Comparison of ENCODE assay signal across 10 mouse cellular contexts in the genomic region with DNA sequence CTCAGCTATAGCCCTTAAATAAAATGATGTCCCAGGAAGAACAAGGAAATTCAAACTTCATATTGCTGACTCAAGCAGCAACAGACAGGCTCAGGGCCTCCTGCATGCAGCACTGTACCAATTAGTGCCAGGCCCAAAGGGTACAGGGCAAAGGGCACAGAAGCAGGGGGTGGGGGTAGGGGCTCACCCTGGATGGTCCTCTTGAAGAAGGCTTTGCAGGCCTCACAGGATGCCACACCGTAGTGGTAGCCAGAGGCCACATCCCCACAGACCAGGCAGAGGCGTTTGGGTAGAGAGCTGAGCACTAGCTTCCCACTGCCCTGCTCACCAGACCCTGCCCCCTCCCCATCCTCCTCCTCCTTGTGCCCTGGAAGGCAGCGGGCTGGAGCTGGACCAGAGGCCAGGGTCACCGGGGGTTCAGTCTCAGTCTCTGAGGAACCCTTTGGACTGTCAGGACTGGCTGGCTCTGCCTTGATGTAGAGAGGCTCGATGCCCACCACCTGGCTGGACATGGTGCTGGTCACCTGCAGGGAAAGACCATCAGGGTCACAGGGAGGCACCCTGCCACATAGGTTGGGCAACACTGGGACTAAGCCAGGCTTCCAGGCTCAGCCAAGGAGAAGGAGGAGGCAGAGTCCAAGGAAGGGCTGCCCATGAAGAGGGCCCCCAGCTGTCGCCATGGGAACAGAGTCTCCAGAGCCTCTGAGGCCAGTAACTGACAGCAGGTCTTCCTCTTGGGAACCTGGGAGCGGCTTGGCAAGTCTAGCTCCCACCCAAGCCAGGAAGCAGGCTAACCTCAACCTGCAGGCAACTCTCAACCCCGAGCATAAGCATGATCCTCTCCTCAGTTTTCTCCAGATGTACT. TPM values are rescaled to one million over a fixed set of nuclear protein-coding genes. Genes with fewer than 3 reads are reported as not detected.
DNase-seq lines count a peak whose midpoint lies in the region; ATAC-seq lines count a peak whose summit lies in the region.
"Had no signal": no experiment of that assay in that cellular context is flagged by ENCODE, and none has a peak within 500 bp of the region (broad histone marks: within the 10 kb centered on the region; RNA-seq: fewer than 3 reads in every experiment).

No protein-coding gene starts in this region.

- H3K27ac ChIP-seq in forebrain, embryonic 13.5 days: peak overlapping the region; percentile 14; the same call in 1 of the 2 replicates
- peak overlapping the region; percentile 79; the same call in 1 of the 2 replicates for H3K27ac ChIP-seq in lung, embryonic 15.5 days
- peak overlapping the region; percentile 92 for H3K27ac ChIP-seq in stomach, embryonic 16.5 days (ENCODE audit: low read length)

- no peak for ATAC-seq in forebrain, embryonic 13.5 days
- ATAC-seq in lung, embryonic 15.5 days (ENCODE audit: borderline replicate concordance, extremely low read depth, low FRiP score, low TSS enrichment): no peak
- 0 out of 2 replicates have a peak, but pooled peaks have one; percentile 2 for ATAC-seq in stomach, embryonic 16.5 days (ENCODE audit: insufficient read depth, low FRiP score)
- ATAC-seq: Patski had no signal

- H3K9me3 ChIP-seq in forebrain, embryonic 13.5 days (replicated peaks): no peaks in the 10 kb centered on the region
- no peaks in the 10 kb centered on the region for H3K9me3 ChIP-seq in lung, embryonic 15.5 days
- no peaks in the 10 kb centered on the region for H3K9me3 ChIP-seq in stomach, embryonic 16.5 days (replicated peaks; ENCODE audit: control insufficient read depth, low read length)

- H3K36me3 ChIP-seq in forebrain, embryonic 13.5 days (ENCODE audit: poor library complexity, severe bottlenecking): 0 out of 2 replicates have a peak, but pooled peaks cover 5% of the 10 kb centered on the region
- H3K36me3 ChIP-seq in lung, embryonic 15.5 days: no peaks in the 10 kb centered on the region
- no peaks in the 10 kb centered on the region; the same call in 1 of the 2 replicates for H3K36me3 ChIP-seq in stomach, embryonic 16.5 days (ENCODE audit: control insufficient read depth, insufficient read depth, low read length)

- H3K9ac ChIP-seq in forebrain, embryonic 13.5 days: peak overlapping the region; percentile 85
- peak overlapping the region; percentile 70 for H3K9ac ChIP-seq in lung, embryonic 15.5 days
- H3K9ac ChIP-seq in stomach, embryonic 16.5 days (ENCODE audit: low read length): peak overlapping the region; percentile 93

- H3K27me3 ChIP-seq in forebrain, embryonic 13.5 days: peaks cover 28% of the 10 kb centered on the region
- H3K27me3 ChIP-seq in lung, embryonic 15.5 days: peaks cover 26% of the 10 kb centered on the region
- H3K27me3 ChIP-seq in stomach, embryonic 16.5 days (ENCODE audit: control insufficient read depth, insufficient read depth, low read length): peaks cover 13% of the 10 kb centered on the region
- H3K27me3 ChIP-seq: Patski had no signal

- H3K4me1 ChIP-seq in forebrain, embryonic 13.5 days: peaks cover 26% of the 10 kb centered on the region
- H3K4me1 ChIP-seq in lung, embryonic 15.5 days: peaks cover 27% of the 10 kb centered on the region
- H3K4me1 ChIP-seq in stomach, embryonic 16.5 days (ENCODE audit: control insufficient read depth, insufficient read depth, low read length): peaks cover 27% of the 10 kb centered on the region

- peak overlapping the region; percentile 81 for H3K4me3 ChIP-seq in forebrain, embryonic 13.5 days
- peak overlapping the region; percentile 82 for H3K4me3 ChIP-seq in lung, embryonic 15.5 days
- peak overlapping the region; percentile 84 for H3K4me3 ChIP-seq in stomach, embryonic 16.5 days (replicated peaks; ENCODE audit: low read length)

- peak; percentile 49 to 52 for DNase-seq in heart, adult 18-20 months
- no peak for DNase-seq in heart, adult 8-10 months (ENCODE audit: low spot score)
- peak; percentile 69 to 71 for DNase-seq in adrenal gland, postnatal 36 days
- DNase-seq in kidney, adult 18-20 months: peak; percentile 75
- DNase-seq in layer of hippocampus, adult 8-10 months (ENCODE audit: low spot score in 2 of 2): no peak

- 37% methylated on average over 8 of the region's 8 CpGs for WGBS in forebrain, embryonic 13.5 days
- 37% methylated on average over 7 of the region's 8 CpGs for whole genome bisulfite sequencing in lung, embryonic 15.5 days
- 39% methylated on average over 8 of the region's 8 CpGs for WGBS in stomach, embryonic 16.5 days

- peak overlapping the region; percentile 90 for H3K4me2 ChIP-seq in forebrain, embryonic 13.5 days
- H3K4me2 ChIP-seq in lung, embryonic 15.5 days: peak overlapping the region; percentile 76
- peak overlapping the region; percentile 78 for H3K4me2 ChIP-seq in stomach, embryonic 16.5 days (ENCODE audit: low read depth, low read length)

RNA-seq across cellular contexts. Expression of gene Esrra, which starts 1.5 kb away (rescaled TPM):
- 100 to 1,000 TPM; 150 to 178 TPM for total RNA-seq in heart, adult 18-20 months (2021)
- total RNA-seq in heart, adult 8-10 months (2022): 100 to 1,000 TPM; 153 to 180 (median 168) TPM
- total RNA-seq in adrenal gland, postnatal 36 days (2021): 10 to 100 TPM; 33.6 to 50.9 TPM
- 15.3 and 15.7 TPM in 2 replicates for polyA plus RNA-seq in forebrain, embryonic 13.5 days (2015; fragmentation: Nextera tagmentation; extraction: Ambion mirVana)
- polyA plus RNA-seq in lung, embryonic 15.5 days (2015; fragmentation: Nextera tagmentation; extraction: Ambion mirVana): 9.3 and 9.5 TPM in 2 replicates
- 17.8 and 18.0 TPM in 2 replicates for polyA plus RNA-seq in stomach, embryonic 16.5 days (2015; fragmentation: Nextera tagmentation; extraction: Ambion mirVana)
- total RNA-seq in layer of hippocampus, adult 8-10 months (2022): 10 to 100 TPM; 54.2 to 76.0 (median 64.8) TPM

RNA-seq across cellular contexts. Expression of gene Catsperz, which starts 5.1 kb away (rescaled TPM):
- not detected for total RNA-seq in heart, adult 18-20 months (2021)
- not detected for total RNA-seq in heart, adult 8-10 months (2022)
- total RNA-seq in adrenal gland, postnatal 36 days (2021): not detected
- polyA plus RNA-seq in forebrain, embryonic 13.5 days (2015; fragmentation: Nextera tagmentation; extraction: Ambion mirVana): 0.74 TPM in 1 of 2 replicates, not detected in the other
- polyA plus RNA-seq in lung, embryonic 15.5 days (2015; fragmentation: Nextera tagmentation; extraction: Ambion mirVana): 2.5 and 3.4 TPM in 2 replicates
- 1.8 and 2.8 TPM in 2 replicates for polyA plus RNA-seq in stomach, embryonic 16.5 days (2015; fragmentation: Nextera tagmentation; extraction: Ambion mirVana)
- total RNA-seq in layer of hippocampus, adult 8-10 months (2022): 10 to 100 TPM; 10.4 to 11.4 (median 11.0) TPM

RNA-seq across cellular contexts. Expression of gene Prdx5, which starts 10.2 kb away (rescaled TPM):
- total RNA-seq in heart, adult 18-20 months (2021): 100 to 1,000 TPM; 763 to 838 TPM
- total RNA-seq in heart, adult 8-10 months (2022): 100 to 1,000 TPM; 620 to 842 (median 766) TPM
- 100 to 1,000 TPM; 254 to 293 TPM for total RNA-seq in adrenal gland, postnatal 36 days (2021)
- polyA plus RNA-seq in forebrain, embryonic 13.5 days (2015; fragmentation: Nextera tagmentation; extraction: Ambion mirVana): 186 and 201 TPM in 2 replicates
- 245 and 260 TPM in 2 replicates for polyA plus RNA-seq in lung, embryonic 15.5 days (2015; fragmentation: Nextera tagmentation; extraction: Ambion mirVana)
- polyA plus RNA-seq in stomach, embryonic 16.5 days (2015; fragmentation: Nextera tagmentation; extraction: Ambion mirVana): 291 and 307 TPM in 2 replicates
- total RNA-seq in layer of hippocampus, adult 8-10 months (2022): 100 to 1,000 TPM; 279 to 406 (median 342) TPM

RNA-seq across cellular contexts. Expression of gene Trmt112, which starts 10.6 kb away (rescaled TPM):
- 10 to 100 TPM; 37.7 to 39.3 TPM for total RNA-seq in heart, adult 18-20 months (2021)
- 10 to 100 TPM; 29.9 to 49.7 (median 39.7) TPM for total RNA-seq in heart, adult 8-10 months (2022)
- 100 to 1,000 TPM in 1 of 2 experiments, 10 to 100 TPM in 1; 93.1 to 116 TPM for total RNA-seq in adrenal gland, postnatal 36 days (2021)
- 141 and 167 TPM in 2 replicates for polyA plus RNA-seq in forebrain, embryonic 13.5 days (2015; fragmentation: Nextera tagmentation; extraction: Ambion mirVana)
- 137 and 153 TPM in 2 replicates for polyA plus RNA-seq in lung, embryonic 15.5 days (2015; fragmentation: Nextera tagmentation; extraction: Ambion mirVana)
- polyA plus RNA-seq in stomach, embryonic 16.5 days (2015; fragmentation: Nextera tagmentation; extraction: Ambion mirVana): 111 and 122 TPM in 2 replicates
- total RNA-seq in layer of hippocampus, adult 8-10 months (2022): 10 to 100 TPM; 40.3 to 53.0 (median 45.6) TPM

RNA-seq across cellular contexts. Expression of gene Kcnk4, which starts 14.2 kb away (rescaled TPM):
- total RNA-seq in heart, adult 18-20 months (2021): not detected
- total RNA-seq in heart, adult 8-10 months (2022): not detected
- total RNA-seq in adrenal gland, postnatal 36 days (2021): under 1 TPM; 0.16 to 0.20 TPM
- 0.25 TPM in 1 of 2 replicates, not detected in the other for polyA plus RNA-seq in forebrain, embryonic 13.5 days (2015; fragmentation: Nextera tagmentation; extraction: Ambion mirVana)
- polyA plus RNA-seq in lung, embryonic 15.5 days (2015; fragmentation: Nextera tagmentation; extraction: Ambion mirVana): 0.13 and 0.22 TPM in 2 replicates
- polyA plus RNA-seq in stomach, embryonic 16.5 days (2015; fragmentation: Nextera tagmentation; extraction: Ambion mirVana): 0.68 and 0.79 TPM in 2 replicates
- 10 to 100 TPM; 13.4 to 23.1 (median 15.8) TPM for total RNA-seq in layer of hippocampus, adult 8-10 months (2022)
- polyA plus RNA-seq: large intestine, adult 2 months had no signal

Comparison
In these comparisons a context has a peak if more than half of its experiments do, and no peak if none do; other contexts are left out.
1. DNase-seq: peak in heart, adult 18-20 months (2 of 2), adrenal gland, postnatal 36 days (2 of 2) and kidney, adult 18-20 months (single experiment); none in heart, adult 8-10 months (single experiment) and layer of hippocampus, adult 8-10 months (0 of 2).
2. H3K27ac ChIP-seq: peak in every context shown above with its lines; median percentile 92 in stomach, embryonic 16.5 days; 79 in lung, embryonic 15.5 days; 14 in forebrain, embryonic 13.5 days.
3. RNA of gene Catsperz, which starts 5.1 kb away (total RNA-seq): 10.4 to 11.4 TPM in layer of hippocampus, adult 8-10 months; not detected in adrenal gland, postnatal 36 days, not detected in heart, adult 8-10 months and not detected in heart, adult 18-20 months; every median in the first group is over 4 times any median in the second.
4. Peak in every context shown above with its lines, with median percentiles within 50 percentile points of each other: H3K4me2 ChIP-seq, H3K4me3 ChIP-seq and H3K9ac ChIP-seq.